Mouse (Mus musculus): ENCODE results near the gene Cog4. TPM values are rescaled to one million over a fixed set of nuclear protein-coding genes. Genes with fewer than 3 reads are reported as not detected.
A peak's percentile ranks its signal among the peaks of the same experiment; 100 is the strongest.

Gene Cog4
- total RNA-seq (2014; rRNA removed) (45.8 and 50.9 TPM in 2 replicates), polyA plus RNA-seq (2015; fragmentation: Nextera tagmentation; extraction: Ambion mirVana) (51.0 and 53.9 TPM in 2 replicates)

DNA sequence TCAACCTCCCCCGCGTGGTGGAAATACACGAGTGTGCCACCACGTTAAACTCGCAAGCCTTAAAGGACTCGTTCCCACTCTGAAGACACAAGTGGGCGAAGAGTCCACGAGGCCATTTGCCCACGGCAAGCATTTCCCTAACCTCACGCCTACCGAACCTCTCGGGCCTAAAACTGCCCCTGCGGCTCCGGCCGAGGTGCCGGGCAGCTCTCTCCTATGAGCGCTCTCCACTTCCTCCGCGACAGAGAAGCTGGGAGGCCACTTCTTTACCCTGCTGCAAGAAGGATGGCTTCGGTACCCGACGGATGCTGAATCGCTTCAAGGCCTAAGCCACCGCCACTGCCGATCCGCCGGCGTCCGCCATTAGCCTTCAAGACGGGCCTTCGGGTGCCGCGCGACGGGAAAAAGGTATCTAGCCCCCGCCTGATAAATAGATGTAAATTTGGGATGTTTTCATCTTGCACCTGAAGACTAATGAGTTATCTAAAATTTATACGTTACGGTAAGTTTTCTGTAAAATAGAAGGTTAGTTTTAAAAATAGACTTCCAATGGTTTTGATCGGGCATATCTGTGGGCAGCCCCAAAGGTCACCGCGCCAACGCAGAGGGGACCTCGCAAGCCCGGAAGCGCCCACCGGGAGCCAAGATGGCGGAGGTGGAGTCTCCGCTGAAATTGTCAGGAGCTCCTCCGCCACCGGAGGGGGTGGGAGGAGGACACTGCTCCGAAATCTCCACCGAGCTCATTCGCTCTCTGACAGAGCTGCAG, at the start of gene Cog4, which contains the start of gene Sf3b3:
TSS of gene Cog4 (plus strand) at position 196 of the 766 bp plus-strand sequence.
TSS of gene Sf3b3 (minus strand) at position 383 of the 766 bp plus-strand sequence.
- Histone ChIP-seq H3K4me3 (ENCODE audit: low read depth, low read length) (peak within 1 kb of the TSS; percentile 62), H3K4me1 (ENCODE audit: insufficient read depth, low read length) (peaks cover 4% of the 10 kb centered on the region; the same call in 1 of the 2 replicates), H3K27me3 (ENCODE audit: insufficient read depth, low read length) (no peaks in the 10 kb centered on the region), H3K4me2 (ENCODE audit: low read depth, low read length, poor library complexity, severe bottlenecking) (peak within 1 kb of the TSS; percentile 74), H3K27ac (ENCODE audit: low read depth, low read length) (peak within 1 kb of the TSS; percentile 90), H3K9ac (replicated peaks; ENCODE audit: low read length, poor library complexity, severe bottlenecking) (peak within 1 kb of the TSS; percentile 77), H3K36me3 (ENCODE audit: insufficient read depth, low read length) (peaks cover 32% of the 10 kb centered on the region), H3K9me3 (ENCODE audit: low read length) (no peaks in the 10 kb centered on the region)
- under 1% methylated on average over 53 of the region's 53 CpGs for WGBS
- ATAC-seq (ENCODE audit: low FRiP score) (peak; percentile 88), DNase-seq (ENCODE audit: low spot score) (peak; percentile 90)
- no peak; the same call in 1 of the 2 replicates for TF ChIP-seq CTCF (IDR thresholded peaks at IDR 0.05)

- no peak overlapping the region for H3K4me3 ChIP-seq (ENCODE audit: low read depth, low read length)
- H3K4me2 ChIP-seq (ENCODE audit: low read depth, low read length, poor library complexity, severe bottlenecking) = no peak overlapping the region
- TF ChIP-seq CTCF (IDR thresholded peaks at IDR 0.05) = no peak
- H3K9me3 ChIP-seq (ENCODE audit: low read length) = no peaks in the 10 kb centered on the region
- no peaks in the 10 kb centered on the region for H3K4me1 ChIP-seq (ENCODE audit: insufficient read depth, low read length)
- WGBS = 95% methylated on average over 8 of the region's 8 CpGs
- H3K9ac ChIP-seq (replicated peaks; ENCODE audit: low read length, poor library complexity, severe bottlenecking) = no peak overlapping the region
- no peak for DNase-seq (ENCODE audit: low spot score)
- no peaks in the 10 kb centered on the region for H3K36me3 ChIP-seq (ENCODE audit: insufficient read depth, low read length)
- H3K27ac ChIP-seq (ENCODE audit: low read depth, low read length) = no peak overlapping the region
- ATAC-seq (ENCODE audit: low FRiP score) = no peak
- no peaks in the 10 kb centered on the region for H3K27me3 ChIP-seq (ENCODE audit: insufficient read depth, low read length)
Observed at GRCm38 (mm10) chr8:110797086-110797485, 49.3 kb upstream of the Cog4 start.

DNA sequence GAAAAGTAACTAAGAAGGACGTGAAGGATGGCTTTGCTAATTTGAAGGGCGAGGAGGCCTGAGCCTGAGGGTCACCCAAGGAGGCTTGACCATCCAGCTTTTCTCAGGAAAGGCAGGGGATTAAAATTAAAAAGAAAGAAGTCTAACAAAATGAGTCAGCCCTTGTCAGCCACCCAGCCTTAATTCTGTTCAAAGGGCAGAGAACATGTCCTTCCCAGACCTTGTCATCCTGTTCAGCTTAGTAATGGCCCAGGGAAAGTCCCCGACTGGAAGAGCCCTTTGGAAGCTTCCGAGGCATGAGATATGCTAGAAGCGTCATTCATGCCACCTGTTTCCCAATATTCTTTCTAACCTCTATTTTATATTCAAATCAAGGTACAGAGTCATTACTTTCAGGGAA, 43.4 kb upstream of the Cog4 start:
- ATAC-seq (ENCODE audit: low FRiP score) = no peak
- no peaks in the 10 kb centered on the region for H3K4me1 ChIP-seq (ENCODE audit: insufficient read depth, low read length)
- WGBS = 70% methylated on average over 5 of the region's 5 CpGs

GRCm38 (mm10) chr8:110803856-110804255, 42.5 kb upstream of the Cog4 start:
- no peaks in the 10 kb centered on the region for H3K9me3 ChIP-seq (ENCODE audit: low read length)
- WGBS = 81% methylated on average over 9 of the region's 9 CpGs
- H3K27ac ChIP-seq (ENCODE audit: low read depth, low read length) = no peak overlapping the region
- no peaks in the 10 kb centered on the region for H3K36me3 ChIP-seq (ENCODE audit: insufficient read depth, low read length)
- no peak overlapping the region for H3K9ac ChIP-seq (replicated peaks; ENCODE audit: low read length, poor library complexity, severe bottlenecking)
- no peaks in the 10 kb centered on the region for H3K4me1 ChIP-seq (ENCODE audit: insufficient read depth, low read length)
- no peaks in the 10 kb centered on the region for H3K27me3 ChIP-seq (ENCODE audit: insufficient read depth, low read length)
- TF ChIP-seq CTCF (IDR thresholded peaks at IDR 0.05) = no peak
- no peak overlapping the region for H3K4me3 ChIP-seq (ENCODE audit: low read depth, low read length)
- H3K4me2 ChIP-seq (ENCODE audit: low read depth, low read length, poor library complexity, severe bottlenecking) = no peak overlapping the region
- ATAC-seq (ENCODE audit: low FRiP score) = no peak
- no peak for DNase-seq (ENCODE audit: low spot score)

More for the DNA sequence above, 43.4 kb upstream of the Cog4 start:
- Histone ChIP-seq H3K4me2 (ENCODE audit: low read depth, low read length, poor library complexity, severe bottlenecking) (no peak overlapping the region), H3K9me3 (ENCODE audit: low read length) (no peaks in the 10 kb centered on the region), H3K4me3 (ENCODE audit: low read depth, low read length) (no peak overlapping the region), H3K27ac (ENCODE audit: low read depth, low read length) (no peak overlapping the region), H3K9ac (replicated peaks; ENCODE audit: low read length, poor library complexity, severe bottlenecking) (no peak overlapping the region), H3K36me3 (ENCODE audit: insufficient read depth, low read length) (no peaks in the 10 kb centered on the region), H3K27me3 (ENCODE audit: insufficient read depth, low read length) (no peaks in the 10 kb centered on the region)
- no peak for TF ChIP-seq CTCF (IDR thresholded peaks at IDR 0.05)
- no peak for DNase-seq (ENCODE audit: low spot score)

- Histone ChIP-seq H3K36me3 (ENCODE audit: insufficient read depth, low read length) (peaks cover 11% of the 10 kb centered on the region), H3K4me3 (ENCODE audit: low read depth, low read length) (no peak overlapping the region), H3K9ac (replicated peaks; ENCODE audit: low read length, poor library complexity, severe bottlenecking) (no peak overlapping the region), H3K4me1 (ENCODE audit: insufficient read depth, low read length) (no peaks in the 10 kb centered on the region), H3K27ac (ENCODE audit: low read depth, low read length) (no peak overlapping the region), H3K4me2 (ENCODE audit: low read depth, low read length, poor library complexity, severe bottlenecking) (no peak overlapping the region), H3K27me3 (ENCODE audit: insufficient read depth, low read length) (no peaks in the 10 kb centered on the region), H3K9me3 (ENCODE audit: low read length) (no peaks in the 10 kb centered on the region)
- TF ChIP-seq CTCF (IDR thresholded peaks at IDR 0.05) = no peak
- 69% methylated on average over 3 of the region's 3 CpGs for WGBS
- no peak for ATAC-seq (ENCODE audit: low FRiP score)
- DNase-seq (ENCODE audit: low spot score) = no peak
Observed at GRCm38 (mm10) chr8:110804825-110805514, 41.4 kb upstream of the Cog4 start.

DNA sequence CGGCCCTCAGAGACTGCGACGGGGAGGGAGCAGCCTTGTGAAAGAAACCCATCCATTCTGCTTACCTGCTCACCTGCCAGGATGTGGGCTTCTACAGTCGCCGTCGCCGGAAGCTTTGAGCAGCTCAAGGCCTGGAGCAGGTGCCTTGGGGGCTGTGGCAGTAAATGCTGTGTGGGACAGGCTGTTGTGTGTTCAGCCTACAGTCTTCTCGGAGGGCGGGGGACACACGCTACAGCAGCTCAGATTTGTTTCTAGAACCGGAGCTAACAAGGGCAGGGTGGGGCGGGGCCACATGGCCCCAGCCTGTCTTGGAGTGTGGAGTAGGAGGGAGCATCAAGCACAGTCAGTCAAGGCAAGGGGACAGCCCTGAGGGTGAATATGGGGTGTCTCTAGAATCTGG, 40.7 kb upstream of the Cog4 start, which contains the start of gene Il34:
TSS of gene Il34 (minus strand) at position 256 of the 400 bp plus-strand sequence.
- Histone ChIP-seq H3K4me2 (ENCODE audit: low read depth, low read length, poor library complexity, severe bottlenecking) (no peak within 1 kb of the TSS), H3K36me3 (ENCODE audit: insufficient read depth, low read length) (peaks cover 17% of the 10 kb centered on the region), H3K9ac (replicated peaks; ENCODE audit: low read length, poor library complexity, severe bottlenecking) (no peak within 1 kb of the TSS), H3K4me1 (ENCODE audit: insufficient read depth, low read length) (no peaks in the 10 kb centered on the region), H3K9me3 (ENCODE audit: low read length) (no peaks in the 10 kb centered on the region), H3K4me3 (ENCODE audit: low read depth, low read length) (no peak within 1 kb of the TSS), H3K27ac (ENCODE audit: low read depth, low read length) (no peak within 1 kb of the TSS), H3K27me3 (ENCODE audit: insufficient read depth, low read length) (no peaks in the 10 kb centered on the region)
- ATAC-seq (ENCODE audit: low FRiP score) (no peak), DNase-seq (ENCODE audit: low spot score) (no peak)
- 43% methylated on average over 12 of the region's 12 CpGs for WGBS
- TF ChIP-seq CTCF (IDR thresholded peaks at IDR 0.05) = no peak
